Mouse (Mus musculus) olfactory bulb, adult 2 months (tissue): ENCODE data around the gene Pak1.

Experiments
- CTCF ChIP-seq: fragments of 200-500 bp; IDR thresholded peaks from 2 replicates; pipeline ENCODE4 v1.5.1; 2012; ENCODE audit warnings: low read depth, mild to moderate bottlenecking, low read length, moderate library complexity; ENCODE audit not compliant: insufficient read depth
- POLR2A ChIP-seq: fragments of 200-500 bp; IDR thresholded peaks from 2 replicates; pipeline ENCODE4 v1.6.1; 2012; ENCODE audit warnings: mild to moderate bottlenecking, low read depth, low read length, moderate library complexity; ENCODE audit not compliant: insufficient read depth

GRCm38 (mm10) chr7:97838574-97838973 is 50.2 kb downstream of the Pak1 start:
- no peak for TF ChIP-seq POLR2A
- TF ChIP-seq CTCF, result no peak
